Mouse (Mus musculus): ENCODE data around the gene Kif3a.

The Kif3a gene

GRCm38 (mm10) chr11:53651441-53651840, 84.3 kb downstream of the Kif3a start:
- no peak for DNase-seq (ENCODE audit: low spot score)

Data from layer of hippocampus, adult 11-12 months (tissue).